Mouse (Mus musculus): Measurements from ENCODE around the gene Pdcd5.

Gene Pdcd5

GRCm38 (mm10) chr7:35647101-35647698 lies at the start of gene Pdcd5:
Gene Pdcd5, minus strand, starts transcription at chr7:35647521.
- DNase-seq: peak; percentile 97

- DNase-seq: no peak
Measured at GRCm38 (mm10) chr7:35692641-35693040, 45.3 kb upstream of the Pdcd5 start.

DNA sequence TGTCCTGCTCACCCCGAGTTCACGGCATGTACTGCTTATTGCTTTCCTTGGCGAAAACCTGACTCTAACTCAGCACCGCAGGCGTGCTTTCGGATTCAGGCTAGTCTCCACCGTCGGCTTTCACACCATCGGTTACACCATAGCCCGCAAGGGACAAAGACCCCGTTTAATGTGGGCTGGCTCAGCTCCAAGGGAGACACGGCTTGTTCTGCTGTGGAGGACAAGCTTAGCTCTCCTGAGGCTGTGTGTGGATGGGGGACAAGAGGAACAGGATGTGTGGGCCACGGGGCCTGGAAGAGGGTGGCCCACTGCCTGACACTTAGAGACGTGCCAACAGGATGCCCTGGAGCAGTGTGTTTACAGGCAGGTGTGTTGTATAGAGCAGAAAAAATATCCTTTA lies 44.8 kb upstream of the Pdcd5 start:
- no peak for DNase-seq

GRCm38 (mm10) chr7:35688781-35689349 lies 41.5 kb upstream of the Pdcd5 start:
- DNase-seq: no peak

DNA sequence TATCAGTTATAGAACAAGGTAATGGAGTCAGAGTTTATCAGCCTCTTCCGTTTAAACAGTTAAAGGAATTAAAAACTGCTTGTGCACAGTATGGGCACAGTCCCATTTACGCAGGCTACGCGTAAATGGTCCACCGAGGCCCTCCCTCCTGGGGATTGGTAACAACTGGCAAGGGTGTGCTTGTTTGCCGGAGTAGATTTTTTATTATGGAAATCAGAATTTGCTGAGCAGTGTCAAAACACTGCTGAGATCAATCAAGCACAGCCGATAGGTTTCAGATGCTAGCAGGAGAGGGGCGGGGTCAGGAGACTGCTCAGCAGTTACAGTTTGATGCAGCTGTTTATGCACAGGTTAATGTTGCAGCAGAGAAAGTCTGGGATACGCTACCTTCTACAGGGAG lies 41.0 kb upstream of the Pdcd5 start:
- DNase-seq: no peak

- peak; percentile 34 for DNase-seq
Measured at GRCm38 (mm10) chr7:35687229-35687628, 39.9 kb upstream of the Pdcd5 start.

GRCm38 (mm10) chr7:35686756-35687155 lies 39.4 kb upstream of the Pdcd5 start:
- DNase-seq: peak; percentile 48

- no peak for DNase-seq
Measured at GRCm38 (mm10) chr7:35686216-35686615, 38.9 kb upstream of the Pdcd5 start.

GRCm38 (mm10) chr7:35683409-35684122 lies 36.2 kb upstream of the Pdcd5 start:
- DNase-seq: no peak

GRCm38 (mm10) chr7:35681559-35681958 lies 34.2 kb upstream of the Pdcd5 start:
- no peak for DNase-seq

- DNase-seq: no peak
Measured at GRCm38 (mm10) chr7:35678976-35679375, 31.7 kb upstream of the Pdcd5 start.

DNA sequence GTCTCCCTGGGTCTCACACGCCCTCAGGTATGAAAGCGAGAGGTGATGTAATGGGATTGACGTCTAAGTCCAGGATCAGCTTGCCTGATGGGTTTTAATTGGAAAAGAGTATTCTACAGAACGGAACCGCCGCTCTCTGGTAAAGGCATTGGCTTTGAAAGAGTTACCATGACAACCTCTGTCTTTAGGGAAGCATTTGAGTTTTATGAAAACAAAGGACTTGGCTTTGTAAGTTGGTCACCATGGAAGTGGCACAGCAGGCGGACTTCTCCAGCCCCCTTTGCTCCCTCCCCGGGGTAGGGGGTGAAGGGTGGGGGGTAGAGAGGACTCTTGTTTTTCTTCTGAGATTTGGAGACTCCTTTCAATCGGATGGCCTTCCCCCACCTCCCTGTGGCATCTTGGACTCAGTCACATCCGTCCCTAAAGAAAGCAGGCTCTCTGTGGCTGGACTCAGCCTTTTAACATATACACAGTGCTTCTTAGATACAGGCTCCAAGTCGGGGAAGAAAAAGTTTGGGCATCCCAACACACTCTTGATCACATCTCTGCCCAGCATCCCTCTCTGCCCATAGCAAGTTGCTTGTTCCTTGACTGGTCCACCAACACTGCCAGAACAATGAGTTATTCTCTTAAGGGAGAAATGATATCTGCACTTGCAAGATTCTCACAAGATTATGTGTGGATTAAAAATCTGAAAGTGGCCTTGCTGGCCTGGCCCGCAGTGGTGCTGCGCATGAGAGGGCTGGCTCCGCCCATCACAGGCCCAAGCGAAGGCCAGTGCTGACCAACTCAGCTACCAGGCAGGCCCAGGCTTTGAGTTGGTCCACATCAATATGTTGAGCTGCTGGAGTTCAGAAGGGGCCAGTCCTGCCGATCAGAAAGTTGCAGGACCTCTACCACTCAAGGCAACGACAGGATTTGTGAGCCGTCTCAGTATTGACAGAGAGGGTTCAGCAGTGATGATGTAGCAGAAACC lies 21.0 kb upstream of the Pdcd5 start:
- no peak for DNase-seq

- DNase-seq: no peak
Measured at GRCm38 (mm10) chr7:35663790-35664376, 16.6 kb upstream of the Pdcd5 start.

DNA sequence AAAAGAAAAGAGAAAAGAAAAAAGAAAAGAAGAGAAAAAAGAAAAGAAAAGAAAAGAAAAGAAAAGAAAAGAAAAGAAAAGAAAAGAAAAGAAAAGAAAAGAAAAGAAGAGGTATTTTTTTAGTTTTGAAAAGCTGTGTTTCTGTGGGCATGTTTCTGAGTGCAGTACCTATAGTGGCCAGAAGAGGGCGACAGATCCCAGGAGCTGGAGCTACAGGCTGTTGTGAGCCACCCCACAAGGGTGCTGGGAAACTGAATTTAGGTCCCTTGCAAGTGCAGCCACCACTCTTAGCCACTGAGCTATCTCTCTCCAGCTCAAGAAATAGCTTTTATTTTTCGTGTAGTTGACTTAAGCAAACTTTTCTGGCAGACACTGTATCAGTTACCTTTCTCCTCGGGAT lies 11.9 kb upstream of the Pdcd5 start:
- peak; percentile 31 for DNase-seq

- no peak for DNase-seq
Measured at GRCm38 (mm10) chr7:35657829-35658228, 10.5 kb upstream of the Pdcd5 start.

- no peak for DNase-seq
Measured at GRCm38 (mm10) chr7:35651583-35652270, 4.4 kb upstream of the Pdcd5 start.

GRCm38 (mm10) chr7:35650716-35651410 lies 3.5 kb upstream of the Pdcd5 start:
- no peak for DNase-seq

DNA sequence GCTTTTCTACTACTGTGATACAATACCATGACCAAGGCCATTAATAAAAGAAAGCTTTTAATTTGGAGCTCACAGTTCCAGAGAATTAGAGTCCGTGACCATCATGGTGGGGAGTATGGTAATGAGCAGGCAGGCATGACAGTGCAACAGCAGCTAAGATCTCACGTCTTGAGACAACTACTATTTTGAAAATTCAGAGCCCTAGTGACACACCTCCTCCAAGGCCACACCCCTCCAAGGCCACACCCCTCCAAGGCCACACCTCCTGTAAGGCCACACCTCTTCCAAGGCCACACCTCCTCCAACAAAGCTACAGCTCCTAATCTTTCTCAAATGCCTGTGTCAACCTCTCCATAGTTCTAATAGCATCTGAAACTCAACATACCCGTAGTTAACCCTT lies 1.8 kb upstream of the Pdcd5 start:
- DNase-seq: peak; percentile 85

- DNase-seq: no peak
Measured at GRCm38 (mm10) chr7:35648239-35649069, 1.1 kb upstream of the Pdcd5 start.

GRCm38 (mm10) chr7:35646317-35647081 lies 822 bp downstream of the Pdcd5 start:
- peak; percentile 21 for DNase-seq
